Mouse (Mus musculus): ENCODE data around the gene Col26a1.

DNA sequence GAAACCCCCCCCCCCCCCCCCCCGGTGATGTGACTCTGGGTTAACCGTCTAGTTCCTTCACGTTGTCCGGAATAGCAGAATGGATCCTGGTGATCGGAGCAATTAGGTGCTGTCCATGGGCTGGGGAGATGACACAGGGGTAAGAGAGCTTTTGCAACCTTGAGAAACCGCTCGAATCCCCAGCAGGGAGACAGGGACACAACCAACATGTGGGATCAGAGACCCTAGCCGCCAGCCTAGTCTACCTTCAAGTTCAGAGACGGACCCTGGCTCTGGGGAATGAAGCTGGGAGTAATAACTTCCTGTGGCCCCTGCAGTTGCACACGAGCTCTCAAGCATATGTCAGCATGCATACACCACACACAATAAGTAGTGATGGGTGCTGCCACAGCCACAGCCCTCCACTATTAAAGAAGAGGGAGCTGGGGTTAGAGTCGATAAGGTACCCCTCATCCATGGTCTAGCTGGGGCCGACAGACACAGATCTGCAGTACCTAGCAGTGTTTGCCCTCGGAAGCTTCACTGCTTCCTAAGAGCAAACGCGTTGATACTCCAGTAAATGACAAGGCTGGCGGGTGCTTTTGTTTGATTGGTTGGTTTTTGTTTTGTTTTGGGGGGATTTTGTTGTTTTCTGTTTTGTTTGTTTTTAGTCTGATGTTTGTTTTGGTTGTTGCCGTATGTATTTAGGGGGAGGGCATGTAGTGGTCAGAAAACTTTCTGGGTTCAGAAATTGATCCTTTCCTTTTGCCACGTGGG is 36.7 kb upstream of the Col26a1 start:
- TF ChIP-seq CTCF (conservative IDR thresholded peaks at IDR 0.05; ENCODE audit: low read length) (no peak), NANOG (IDR thresholded peaks at IDR 0.05; ENCODE audit: borderline replicate concordance, low read length) (no peak), POU5F1 (IDR thresholded peaks at IDR 0.05; ENCODE audit: borderline replicate concordance, low read length) (no peak)

Data from E14TG2a.4 (cell line).